10 mouse cellular contexts compared by ENCODE assay signal in genomic region chr13:51919937-51920336, GRCm38 (mm10).
DNase-seq lines count a peak whose midpoint lies in the region; ATAC-seq and TF ChIP-seq lines count a peak whose summit lies in the region.
"Had no signal": no experiment of that assay in that cellular context is flagged by ENCODE, and none has a peak within 500 bp of the region (broad histone marks: within the 10 kb centered on the region; RNA-seq: fewer than 3 reads in every experiment).

No protein-coding gene starts in this region.

- no peak overlapping the region for H3K9ac ChIP-seq in kidney, postnatal 0 days (ENCODE audit: low read depth, low read length)
- no peak overlapping the region; the same call in 1 of the 2 replicates for H3K9ac ChIP-seq in embryonic facial prominence, embryonic 11.5 days (replicated peaks; ENCODE audit: low read length)
- H3K9ac ChIP-seq in hindbrain, embryonic 11.5 days (ENCODE audit: low read depth, low read length): 0 out of 2 replicates have a peak overlapping the region, but pooled peaks have one; percentile 28
- H3K9ac ChIP-seq in midbrain, embryonic 14.5 days (replicated peaks; ENCODE audit: low read length): no peak overlapping the region
- H3K9ac ChIP-seq: intestine, embryonic 15.5 days had no signal

- H3K27ac ChIP-seq in kidney, postnatal 0 days: 0 out of 2 replicates have a peak overlapping the region, but pooled peaks have one; percentile 31
- no peak overlapping the region for H3K27ac ChIP-seq in kidney, adult 2 months (ENCODE audit: insufficient read depth, low read depth, low read length)
- H3K27ac ChIP-seq in embryonic facial prominence, embryonic 11.5 days (replicated peaks; ENCODE audit: low read depth, low read length): peak overlapping the region; percentile 84
- peak overlapping the region; percentile 81 for H3K27ac ChIP-seq in hindbrain, embryonic 11.5 days (ENCODE audit: low read depth, low read length)
- peak overlapping the region; percentile 79 for H3K27ac ChIP-seq in midbrain, embryonic 14.5 days (replicated peaks; ENCODE audit: low read depth, low read length)

- no peak for ATAC-seq in kidney, postnatal 0 days (replicated peaks; ENCODE audit: low FRiP score, low read depth)
- no peak for ATAC-seq in embryonic facial prominence, embryonic 11.5 days (replicated peaks; ENCODE audit: insufficient number of reproducible peaks, low FRiP score, low TSS enrichment, low read depth)
- ATAC-seq in hindbrain, embryonic 11.5 days (ENCODE audit: low FRiP score): no peak
- no peak for ATAC-seq in midbrain, embryonic 14.5 days (ENCODE audit: low FRiP score, low TSS enrichment)

- no peaks in the 10 kb centered on the region for H3K36me3 ChIP-seq in kidney, postnatal 0 days (ENCODE audit: insufficient read depth, low read length)
- no peaks in the 10 kb centered on the region for H3K36me3 ChIP-seq in kidney, adult 2 months (ENCODE audit: control insufficient read depth, insufficient read depth, low read length)
- no peaks in the 10 kb centered on the region for H3K36me3 ChIP-seq in embryonic facial prominence, embryonic 11.5 days (replicated peaks; ENCODE audit: control insufficient read depth, insufficient read depth, low read depth, low read length)
- no peaks in the 10 kb centered on the region for H3K36me3 ChIP-seq in hindbrain, embryonic 11.5 days (ENCODE audit: control insufficient read depth, insufficient read depth, low read length)
- H3K36me3 ChIP-seq in midbrain, embryonic 14.5 days (ENCODE audit: control insufficient read depth, insufficient read depth, low read length): no peaks in the 10 kb centered on the region
- H3K36me3 ChIP-seq: intestine, embryonic 15.5 days had no signal

- TF ChIP-seq CTCF in kidney, postnatal 0 days (IDR thresholded peaks at IDR 0.05; ENCODE audit: low read depth): no peak
- TF ChIP-seq CTCF in kidney, adult 2 months (conservative IDR thresholded peaks at IDR 0.05; ENCODE audit: insufficient read depth, insufficient read length, low read depth, low read length): no peak

- no peaks in the 10 kb centered on the region for H3K9me3 ChIP-seq in kidney, postnatal 0 days (replicated peaks; ENCODE audit: low read length)
- H3K9me3 ChIP-seq in embryonic facial prominence, embryonic 11.5 days (replicated peaks; ENCODE audit: control insufficient read depth, low read length): no peaks in the 10 kb centered on the region
- H3K9me3 ChIP-seq in hindbrain, embryonic 11.5 days (ENCODE audit: control insufficient read depth, low read length): no peaks in the 10 kb centered on the region
- H3K9me3 ChIP-seq in midbrain, embryonic 14.5 days (ENCODE audit: control insufficient read depth, low read length): no peaks in the 10 kb centered on the region
- H3K9me3 ChIP-seq: intestine, embryonic 15.5 days had no signal

- H3K4me1 ChIP-seq in kidney, postnatal 0 days (replicated peaks; ENCODE audit: insufficient read depth, low read length): peaks cover 35% of the 10 kb centered on the region
- H3K4me1 ChIP-seq in kidney, adult 2 months (ENCODE audit: control insufficient read depth, insufficient read depth, low read length): peaks cover 6% of the 10 kb centered on the region; the same call in 1 of the 2 replicates
- peaks cover 32% of the 10 kb centered on the region for H3K4me1 ChIP-seq in embryonic facial prominence, embryonic 11.5 days (ENCODE audit: control insufficient read depth, insufficient read depth, low read length)
- H3K4me1 ChIP-seq in hindbrain, embryonic 11.5 days (replicated peaks; ENCODE audit: control insufficient read depth, insufficient read depth, low read length): peaks cover 34% of the 10 kb centered on the region
- H3K4me1 ChIP-seq in midbrain, embryonic 14.5 days (ENCODE audit: control insufficient read depth, insufficient read depth, low read length): peaks cover 53% of the 10 kb centered on the region

- no peak overlapping the region for H3K4me3 ChIP-seq in kidney, postnatal 0 days (replicated peaks; ENCODE audit: low read depth, low read length)
- no peak overlapping the region for H3K4me3 ChIP-seq in kidney, adult 2 months (ENCODE audit: insufficient read depth, low read depth, low read length)
- H3K4me3 ChIP-seq in embryonic facial prominence, embryonic 11.5 days (ENCODE audit: low read depth, low read length): no peak overlapping the region
- H3K4me3 ChIP-seq in hindbrain, embryonic 11.5 days (ENCODE audit: low read depth, low read length): no peak overlapping the region
- H3K4me3 ChIP-seq in midbrain, embryonic 14.5 days (replicated peaks; ENCODE audit: low read depth, low read length): no peak overlapping the region
- H3K4me3 ChIP-seq: intestine, embryonic 15.5 days had no signal

- TF ChIP-seq POLR2A in kidney, adult 2 months (IDR thresholded peaks at IDR 0.05; ENCODE audit: low read depth, low read length): no peak

- no peak overlapping the region for H3K4me2 ChIP-seq in kidney, postnatal 0 days (ENCODE audit: low read length)
- no peak overlapping the region; the same call in 1 of the 2 replicates for H3K4me2 ChIP-seq in embryonic facial prominence, embryonic 11.5 days (ENCODE audit: low read depth, low read length)
- H3K4me2 ChIP-seq in hindbrain, embryonic 11.5 days (replicated peaks; ENCODE audit: low read depth, low read length): peak overlapping the region; percentile 22; the same call in 1 of the 2 replicates
- H3K4me2 ChIP-seq in midbrain, embryonic 14.5 days (ENCODE audit: low read length): peak overlapping the region; percentile 22
- H3K4me2 ChIP-seq: heart, embryonic 11.5 days had no signal

- H3K27me3 ChIP-seq in kidney, postnatal 0 days (ENCODE audit: insufficient read depth, low read length): no peaks in the 10 kb centered on the region
- H3K27me3 ChIP-seq in kidney, adult 2 months (replicated peaks; ENCODE audit: control insufficient read depth, insufficient read depth, low read length): no peaks in the 10 kb centered on the region
- H3K27me3 ChIP-seq in embryonic facial prominence, embryonic 11.5 days (ENCODE audit: control insufficient read depth, insufficient read depth, low read length): peaks cover 6% of the 10 kb centered on the region
- H3K27me3 ChIP-seq in hindbrain, embryonic 11.5 days (ENCODE audit: control insufficient read depth, insufficient read depth, low read length): peaks cover 35% of the 10 kb centered on the region
- peaks cover 13% of the 10 kb centered on the region for H3K27me3 ChIP-seq in midbrain, embryonic 14.5 days (ENCODE audit: control insufficient read depth, insufficient read depth, low read length)
- H3K27me3 ChIP-seq: intestine, embryonic 15.5 days had no signal

- WGBS in kidney, postnatal 0 days: 73% methylated on average over 3 of the region's 3 CpGs
- WGBS in kidney, adult 2 months: 90% methylated on average over 3 of the region's 3 CpGs
- WGBS in embryonic facial prominence, embryonic 11.5 days: 21% methylated on average over 3 of the region's 3 CpGs
- WGBS in hindbrain, embryonic 11.5 days: 10% methylated on average over 3 of the region's 3 CpGs
- WGBS in midbrain, embryonic 14.5 days: 11% methylated on average over 3 of the region's 3 CpGs

- DNase-seq in kidney, postnatal 0 days (ENCODE audit: low spot score): no peak
- DNase-seq in kidney, adult 2 months: no peak
- DNase-seq in embryonic facial prominence, embryonic 11.5 days (ENCODE audit: low spot score): no peak
- peak; percentile 48 for DNase-seq in hindbrain, embryonic 11.5 days (ENCODE audit: low spot score)
- DNase-seq in midbrain, embryonic 14.5 days: no peak
- DNase-seq in spleen, adult 12 weeks (ENCODE audit: low spot score): no peak
- DNase-seq in gastrocnemius, postnatal 4 days (ENCODE audit: low spot score in 2 of 2): no peak
- DNase-seq in gastrocnemius, adult 18-20 months (ENCODE audit: low spot score): no peak

Comparison
In these comparisons a context has a peak if more than half of its experiments do, and no peak if none do; other contexts are left out.
1. H3K4me2 ChIP-seq: peak in hindbrain, embryonic 11.5 days (single experiment) and midbrain, embryonic 14.5 days (single experiment); none in kidney, postnatal 0 days (single experiment) and embryonic facial prominence, embryonic 11.5 days (single experiment).